Mouse (Mus musculus): ENCODE measurements around the gene Tc2n. TPM values are rescaled to one million over a fixed set of nuclear protein-coding genes. Genes with fewer than 3 reads are reported as not detected.

Tc2n gene
- polyA plus RNA-seq, 1 experiment: 4.4 TPM

DNA sequence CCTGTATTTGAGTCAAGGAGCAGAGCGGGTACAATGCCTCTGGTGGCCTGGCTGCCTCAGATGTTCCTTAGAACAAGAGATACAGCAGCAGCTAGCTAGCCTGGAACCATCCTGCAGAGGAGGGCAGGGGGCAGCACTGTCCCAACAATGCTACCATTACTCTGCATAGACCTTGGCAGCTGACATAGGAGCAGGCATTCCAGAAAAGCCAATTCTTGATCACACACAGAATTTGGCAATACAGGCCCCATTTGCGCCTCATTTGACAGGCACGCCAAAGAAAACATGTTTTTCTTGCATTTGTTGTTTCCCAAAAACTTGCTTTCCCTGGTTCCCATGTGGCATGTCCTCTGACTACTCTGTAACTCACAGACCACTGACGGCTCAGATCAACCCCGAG, 43.7 kb upstream of the Tc2n start:
- H3K9ac ChIP-seq (ENCODE audit: low read depth, poor library complexity, severe bottlenecking): no peak overlapping the region
- H3K36me3 ChIP-seq (ENCODE audit: control insufficient read depth, insufficient read depth, low read length, poor library complexity, severe bottlenecking): no peaks in the 10 kb centered on the region
- no peak overlapping the region for H3K27ac ChIP-seq (ENCODE audit: insufficient read depth, low read length)
- TF ChIP-seq EP300 (IDR thresholded peaks at IDR 0.05; ENCODE audit: insufficient read depth, low read depth, low read length) (no peak), CTCF (IDR thresholded peaks at IDR 0.05; ENCODE audit: low read depth, low read length) (no peak), POLR2A (IDR thresholded peaks at IDR 0.05; ENCODE audit: insufficient read depth, low read length) (no peak)
- no peaks in the 10 kb centered on the region for H3K9me3 ChIP-seq (replicated peaks; ENCODE audit: control insufficient read depth, insufficient read depth, low read length, poor library complexity, severe bottlenecking)
- no peaks in the 10 kb centered on the region for H3K27me3 ChIP-seq (ENCODE audit: control insufficient read depth, insufficient read depth, low read length, poor library complexity, severe bottlenecking)
- H3K4me3 ChIP-seq (ENCODE audit: low read depth, low read length): no peak overlapping the region
- H3K4me1 ChIP-seq (ENCODE audit: control insufficient read depth, insufficient read depth, low read length): no peaks in the 10 kb centered on the region

DNA sequence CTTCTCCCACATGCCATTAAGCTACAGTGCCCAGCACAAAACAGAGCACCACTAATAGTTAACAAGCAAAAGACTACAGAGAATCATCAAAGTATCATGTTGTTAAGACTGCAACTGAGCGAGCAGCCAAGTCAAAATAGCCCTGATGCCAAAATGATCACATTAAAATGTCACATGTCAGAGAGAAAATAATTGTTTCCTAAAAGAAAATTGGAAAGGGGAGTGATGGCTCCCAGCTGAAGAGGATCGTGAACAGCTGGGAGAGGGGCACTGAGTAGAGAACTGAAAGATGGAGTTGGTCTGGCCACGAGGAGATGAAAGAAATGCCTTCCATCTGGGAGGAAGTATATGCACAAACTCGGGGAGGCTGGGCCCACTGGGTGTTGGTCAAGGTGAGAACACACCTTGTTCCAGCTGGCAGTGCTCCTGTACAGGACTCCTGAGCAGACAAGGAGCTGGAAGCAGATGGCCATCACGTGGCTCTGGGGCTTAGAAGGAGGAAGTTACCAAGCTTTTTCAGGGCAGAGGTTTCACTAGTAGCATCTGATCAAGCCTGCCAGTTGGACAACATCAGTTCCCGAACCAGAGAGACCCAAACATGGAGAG, 41.2 kb upstream of the Tc2n start:
- no peak overlapping the region for H3K4me3 ChIP-seq (ENCODE audit: low read depth, low read length)
- no peak overlapping the region for H3K9ac ChIP-seq (ENCODE audit: low read depth, poor library complexity, severe bottlenecking)
- H3K27me3 ChIP-seq (ENCODE audit: control insufficient read depth, insufficient read depth, low read length, poor library complexity, severe bottlenecking): no peaks in the 10 kb centered on the region
- TF ChIP-seq POLR2A (IDR thresholded peaks at IDR 0.05; ENCODE audit: insufficient read depth, low read length) (no peak), CTCF (IDR thresholded peaks at IDR 0.05; ENCODE audit: low read depth, low read length) (no peak), EP300 (IDR thresholded peaks at IDR 0.05; ENCODE audit: insufficient read depth, low read depth, low read length) (no peak)
- no peaks in the 10 kb centered on the region for H3K4me1 ChIP-seq (ENCODE audit: control insufficient read depth, insufficient read depth, low read length)
- no peaks in the 10 kb centered on the region for H3K9me3 ChIP-seq (replicated peaks; ENCODE audit: control insufficient read depth, insufficient read depth, low read length, poor library complexity, severe bottlenecking)
- H3K36me3 ChIP-seq (ENCODE audit: control insufficient read depth, insufficient read depth, low read length, poor library complexity, severe bottlenecking): no peaks in the 10 kb centered on the region
- H3K27ac ChIP-seq (ENCODE audit: insufficient read depth, low read length): no peak overlapping the region

DNA sequence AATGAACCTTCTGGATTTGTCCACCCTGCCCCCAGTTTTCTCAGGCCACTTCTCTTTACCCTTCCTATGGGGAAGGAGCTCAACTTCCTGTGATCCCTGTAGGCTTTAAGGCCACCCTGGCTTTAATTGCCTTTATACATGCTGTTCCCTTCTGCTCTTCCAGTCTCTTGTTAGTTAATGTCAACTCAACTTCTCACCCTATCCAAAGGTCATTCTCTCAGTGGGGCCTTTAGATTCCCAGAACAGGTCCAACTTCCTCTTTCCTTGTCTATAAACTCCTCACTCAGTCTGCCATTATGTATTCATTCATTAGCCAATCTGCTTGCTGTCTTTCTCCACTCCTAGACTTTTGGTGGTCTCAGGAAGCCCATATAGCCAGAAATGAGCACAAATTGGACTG, 40.4 kb upstream of the Tc2n start:
- Histone ChIP-seq H3K9me3 (replicated peaks; ENCODE audit: control insufficient read depth, insufficient read depth, low read length, poor library complexity, severe bottlenecking) (no peaks in the 10 kb centered on the region), H3K4me1 (ENCODE audit: control insufficient read depth, insufficient read depth, low read length) (no peaks in the 10 kb centered on the region), H3K4me3 (ENCODE audit: low read depth, low read length) (no peak overlapping the region), H3K27ac (ENCODE audit: insufficient read depth, low read length) (no peak overlapping the region), H3K36me3 (ENCODE audit: control insufficient read depth, insufficient read depth, low read length, poor library complexity, severe bottlenecking) (no peaks in the 10 kb centered on the region), H3K27me3 (ENCODE audit: control insufficient read depth, insufficient read depth, low read length, poor library complexity, severe bottlenecking) (no peaks in the 10 kb centered on the region), H3K9ac (ENCODE audit: low read depth, poor library complexity, severe bottlenecking) (no peak overlapping the region)
- TF ChIP-seq EP300 (IDR thresholded peaks at IDR 0.05; ENCODE audit: insufficient read depth, low read depth, low read length): no peak
- TF ChIP-seq POLR2A (IDR thresholded peaks at IDR 0.05; ENCODE audit: insufficient read depth, low read length): no peak
- no peak for TF ChIP-seq CTCF (IDR thresholded peaks at IDR 0.05; ENCODE audit: low read depth, low read length)

DNA sequence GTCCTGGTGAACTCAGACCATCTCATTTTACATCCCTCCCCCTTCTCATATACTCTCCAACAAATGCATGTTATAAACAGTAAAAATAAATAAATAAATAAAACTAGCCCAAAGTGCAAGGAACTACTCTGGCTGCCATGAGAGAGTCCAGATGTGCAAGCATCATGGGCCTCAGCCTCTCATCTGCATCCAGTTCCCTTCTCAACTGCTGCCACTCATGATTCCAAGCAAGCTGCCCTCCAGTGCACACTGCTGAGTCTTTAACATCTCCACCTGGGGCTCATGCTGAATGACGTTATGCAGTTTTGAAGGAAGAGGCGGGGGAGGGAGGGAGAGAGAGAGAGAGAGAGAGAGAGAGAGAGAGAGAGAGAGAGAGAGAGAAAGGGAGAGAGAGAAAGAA, 24.1 kb upstream of the Tc2n start:
- Histone ChIP-seq H3K9ac (ENCODE audit: low read depth, poor library complexity, severe bottlenecking) (no peak overlapping the region), H3K4me1 (ENCODE audit: control insufficient read depth, insufficient read depth, low read length) (no peaks in the 10 kb centered on the region), H3K27ac (ENCODE audit: insufficient read depth, low read length) (no peak overlapping the region), H3K36me3 (ENCODE audit: control insufficient read depth, insufficient read depth, low read length, poor library complexity, severe bottlenecking) (no peaks in the 10 kb centered on the region), H3K27me3 (ENCODE audit: control insufficient read depth, insufficient read depth, low read length, poor library complexity, severe bottlenecking) (no peaks in the 10 kb centered on the region; the same call in 1 of the 2 replicates), H3K4me3 (ENCODE audit: low read depth, low read length) (no peak overlapping the region), H3K9me3 (replicated peaks; ENCODE audit: control insufficient read depth, insufficient read depth, low read length, poor library complexity, severe bottlenecking) (no peaks in the 10 kb centered on the region)
- no peak for TF ChIP-seq CTCF (IDR thresholded peaks at IDR 0.05; ENCODE audit: low read depth, low read length)

DNA sequence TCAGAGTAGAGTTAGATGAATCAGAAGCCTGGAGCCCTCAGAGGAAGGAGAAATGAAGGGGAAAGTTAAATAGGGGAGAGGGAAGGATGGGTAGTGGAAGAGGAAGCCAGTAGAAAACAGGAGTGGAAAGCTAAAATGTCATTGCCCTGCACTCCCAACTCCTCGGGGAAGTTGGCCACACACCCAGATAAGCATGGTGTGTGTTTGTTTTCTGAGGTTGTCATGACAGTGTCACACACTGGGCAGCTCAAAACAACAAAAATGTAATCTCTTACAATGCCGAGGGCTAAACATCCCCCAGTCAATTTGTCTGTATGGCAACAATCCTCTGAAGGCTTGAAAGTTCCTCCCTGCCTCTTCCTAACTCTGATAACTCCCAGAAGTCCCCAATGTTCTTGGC, 22.2 kb upstream of the Tc2n start:
- Histone ChIP-seq H3K9ac (ENCODE audit: low read depth, poor library complexity, severe bottlenecking) (no peak overlapping the region), H3K4me1 (ENCODE audit: control insufficient read depth, insufficient read depth, low read length) (no peaks in the 10 kb centered on the region), H3K27ac (ENCODE audit: insufficient read depth, low read length) (no peak overlapping the region), H3K36me3 (ENCODE audit: control insufficient read depth, insufficient read depth, low read length, poor library complexity, severe bottlenecking) (no peaks in the 10 kb centered on the region), H3K9me3 (replicated peaks; ENCODE audit: control insufficient read depth, insufficient read depth, low read length, poor library complexity, severe bottlenecking) (no peaks in the 10 kb centered on the region), H3K4me3 (ENCODE audit: low read depth, low read length) (no peak overlapping the region), H3K27me3 (ENCODE audit: control insufficient read depth, insufficient read depth, low read length, poor library complexity, severe bottlenecking) (no peaks in the 10 kb centered on the region; the same call in 1 of the 2 replicates)
- no peak for TF ChIP-seq EP300 (IDR thresholded peaks at IDR 0.05; ENCODE audit: insufficient read depth, low read depth, low read length)
- no peak for TF ChIP-seq CTCF (IDR thresholded peaks at IDR 0.05; ENCODE audit: low read depth, low read length)
- no peak for TF ChIP-seq POLR2A (IDR thresholded peaks at IDR 0.05; ENCODE audit: insufficient read depth, low read length)

DNA sequence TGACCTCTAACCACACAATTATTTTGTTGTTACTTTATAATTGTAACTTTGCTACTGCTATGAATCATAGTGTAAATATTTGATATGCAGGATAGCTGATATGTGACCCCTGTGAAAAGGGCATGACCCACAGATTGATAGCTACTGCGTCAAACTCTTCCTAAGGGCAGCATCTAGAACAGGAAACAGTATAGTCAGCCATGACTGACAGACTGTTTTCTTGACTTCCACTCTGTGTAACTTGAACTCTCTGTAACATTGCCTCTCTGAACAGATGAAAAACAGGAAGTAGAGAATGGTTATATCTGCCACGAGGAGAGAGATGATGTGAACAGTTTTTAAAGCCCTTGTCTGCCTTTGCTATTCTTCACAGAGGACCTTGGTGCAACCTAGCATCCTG, 21.7 kb upstream of the Tc2n start:
- TF ChIP-seq POLR2A (IDR thresholded peaks at IDR 0.05; ENCODE audit: insufficient read depth, low read length) (no peak), CTCF (IDR thresholded peaks at IDR 0.05; ENCODE audit: low read depth, low read length) (no peak), EP300 (IDR thresholded peaks at IDR 0.05; ENCODE audit: insufficient read depth, low read depth, low read length) (no peak)
- H3K27ac ChIP-seq (ENCODE audit: insufficient read depth, low read length): no peak overlapping the region

More for the DNA sequence above, 21.7 kb upstream of the Tc2n start:
- no peaks in the 10 kb centered on the region for H3K9me3 ChIP-seq (replicated peaks; ENCODE audit: control insufficient read depth, insufficient read depth, low read length, poor library complexity, severe bottlenecking)
- H3K4me3 ChIP-seq (ENCODE audit: low read depth, low read length): no peak overlapping the region
- no peak overlapping the region for H3K9ac ChIP-seq (ENCODE audit: low read depth, poor library complexity, severe bottlenecking)
- no peaks in the 10 kb centered on the region for H3K4me1 ChIP-seq (ENCODE audit: control insufficient read depth, insufficient read depth, low read length)
- H3K27me3 ChIP-seq (ENCODE audit: control insufficient read depth, insufficient read depth, low read length, poor library complexity, severe bottlenecking): no peaks in the 10 kb centered on the region; the same call in 1 of the 2 replicates
- H3K36me3 ChIP-seq (ENCODE audit: control insufficient read depth, insufficient read depth, low read length, poor library complexity, severe bottlenecking): no peaks in the 10 kb centered on the region
